Mouse (Mus musculus): ENCODE measurements around the gene Ccdc88a. TPM values are rescaled to one million over a fixed set of nuclear protein-coding genes. Genes with fewer than 3 reads are reported as not detected.

The Ccdc88a gene
- polyA plus RNA-seq, 1 experiment from 2014 or later: 20.9 TPM

GRCm38 (mm10) chr11:29400374-29400773 lies 26.9 kb downstream of the Ccdc88a start:
- Histone ChIP-seq H3K27me3 (replicated peaks; ENCODE audit: control insufficient read depth, insufficient read depth, low read length) (no peaks in the 10 kb centered on the region), H3K27ac (ENCODE audit: low read depth) (no peak overlapping the region), H3K4me3 (ENCODE audit: low read depth, low read length) (no peak overlapping the region), H3K9ac (ENCODE audit: low read length) (no peak overlapping the region), H3K36me3 (ENCODE audit: control insufficient read depth, insufficient read depth, low read length) (no peaks in the 10 kb centered on the region), H3K4me1 (replicated peaks; ENCODE audit: control insufficient read depth, insufficient read depth, low read length) (no peaks in the 10 kb centered on the region), H3K9me3 (ENCODE audit: control insufficient read depth, low read length) (no peaks in the 10 kb centered on the region), H3K4me2 (ENCODE audit: low read length) (no peak overlapping the region)
- DNase-seq (ENCODE audit: low spot score) (no peak), ATAC-seq (replicated peaks; ENCODE audit: low FRiP score, low TSS enrichment, low read depth) (no peak)
- WGBS: 79% methylated on average over 2 of the region's 2 CpGs

- H3K36me3 ChIP-seq (ENCODE audit: control insufficient read depth, insufficient read depth, low read length): no peaks in the 10 kb centered on the region
- no peak overlapping the region for H3K27ac ChIP-seq (ENCODE audit: low read depth)
- no peak overlapping the region for H3K4me3 ChIP-seq (ENCODE audit: low read depth, low read length)
- H3K27me3 ChIP-seq (replicated peaks; ENCODE audit: control insufficient read depth, insufficient read depth, low read length): no peaks in the 10 kb centered on the region
- H3K4me2 ChIP-seq (ENCODE audit: low read length): no peak overlapping the region
- no peak overlapping the region for H3K9ac ChIP-seq (ENCODE audit: low read length)
- H3K9me3 ChIP-seq (ENCODE audit: control insufficient read depth, low read length): no peaks in the 10 kb centered on the region
- no peak for DNase-seq (ENCODE audit: low spot score)
- no peaks in the 10 kb centered on the region for H3K4me1 ChIP-seq (replicated peaks; ENCODE audit: control insufficient read depth, insufficient read depth, low read length)
- ATAC-seq (replicated peaks; ENCODE audit: low FRiP score, low TSS enrichment, low read depth): no peak
Measured at GRCm38 (mm10) chr11:29406292-29406691, 32.8 kb downstream of the Ccdc88a start.

GRCm38 (mm10) chr11:29423496-29423895 lies 50.0 kb downstream of the Ccdc88a start:
- no peaks in the 10 kb centered on the region for H3K4me1 ChIP-seq (replicated peaks; ENCODE audit: control insufficient read depth, insufficient read depth, low read length)
- no peak overlapping the region for H3K9ac ChIP-seq (ENCODE audit: low read length)
- H3K4me2 ChIP-seq (ENCODE audit: low read length): no peak overlapping the region
- H3K4me3 ChIP-seq (ENCODE audit: low read depth, low read length): no peak overlapping the region
- peaks cover 3% of the 10 kb centered on the region; the same call in 1 of the 2 replicates for H3K36me3 ChIP-seq (ENCODE audit: control insufficient read depth, insufficient read depth, low read length)
- H3K9me3 ChIP-seq (ENCODE audit: control insufficient read depth, low read length): no peaks in the 10 kb centered on the region
- WGBS: over 99% methylated on average over 3 of the region's 3 CpGs
- DNase-seq (ENCODE audit: low spot score) (no peak), ATAC-seq (replicated peaks; ENCODE audit: low FRiP score, low TSS enrichment, low read depth) (no peak)
- H3K27ac ChIP-seq (ENCODE audit: low read depth): no peak overlapping the region
- no peaks in the 10 kb centered on the region for H3K27me3 ChIP-seq (replicated peaks; ENCODE audit: control insufficient read depth, insufficient read depth, low read length)

- H3K9me3 ChIP-seq (ENCODE audit: control insufficient read depth, low read length): no peaks in the 10 kb centered on the region
- H3K27ac ChIP-seq (ENCODE audit: low read depth): no peak overlapping the region
- H3K4me1 ChIP-seq (replicated peaks; ENCODE audit: control insufficient read depth, insufficient read depth, low read length): no peaks in the 10 kb centered on the region
- ATAC-seq (replicated peaks; ENCODE audit: low FRiP score, low TSS enrichment, low read depth) (no peak), DNase-seq (ENCODE audit: low spot score) (no peak)
- no peak overlapping the region for H3K9ac ChIP-seq (ENCODE audit: low read length)
- H3K36me3 ChIP-seq (ENCODE audit: control insufficient read depth, insufficient read depth, low read length): peaks cover 22% of the 10 kb centered on the region; the same call in 1 of the 2 replicates
- WGBS: 87% methylated on average over 3 of the region's 3 CpGs
- no peak overlapping the region for H3K4me3 ChIP-seq (ENCODE audit: low read depth, low read length)
- no peaks in the 10 kb centered on the region for H3K27me3 ChIP-seq (replicated peaks; ENCODE audit: control insufficient read depth, insufficient read depth, low read length)
- no peak overlapping the region for H3K4me2 ChIP-seq (ENCODE audit: low read length)
Measured at GRCm38 (mm10) chr11:29428774-29429173, 55.3 kb downstream of the Ccdc88a start.

- DNase-seq (ENCODE audit: low spot score): no peak
- no peak overlapping the region for H3K27ac ChIP-seq (ENCODE audit: low read depth)
- H3K36me3 ChIP-seq (ENCODE audit: control insufficient read depth, insufficient read depth, low read length): peaks cover 22% of the 10 kb centered on the region; the same call in 1 of the 2 replicates
- WGBS: 95% methylated on average over 1 of the region's 1 CpGs
- no peak for ATAC-seq (replicated peaks; ENCODE audit: low FRiP score, low TSS enrichment, low read depth)
- H3K9ac ChIP-seq (ENCODE audit: low read length): no peak overlapping the region
- no peaks in the 10 kb centered on the region for H3K27me3 ChIP-seq (replicated peaks; ENCODE audit: control insufficient read depth, insufficient read depth, low read length)
- H3K4me3 ChIP-seq (ENCODE audit: low read depth, low read length): no peak overlapping the region
- H3K4me1 ChIP-seq (replicated peaks; ENCODE audit: control insufficient read depth, insufficient read depth, low read length): no peaks in the 10 kb centered on the region
- no peak overlapping the region for H3K4me2 ChIP-seq (ENCODE audit: low read length)
- no peaks in the 10 kb centered on the region for H3K9me3 ChIP-seq (ENCODE audit: control insufficient read depth, low read length)
Measured at GRCm38 (mm10) chr11:29431011-29431410, 57.6 kb downstream of the Ccdc88a start.

- 86% methylated on average over 2 of the region's 2 CpGs for WGBS
Measured at GRCm38 (mm10) chr11:29448741-29449140, 75.3 kb downstream of the Ccdc88a start.

GRCm38 (mm10) chr11:29474676-29475075 lies 101.2 kb downstream of the Ccdc88a start:
- Histone ChIP-seq H3K9me3 (ENCODE audit: control insufficient read depth, low read length) (no peaks in the 10 kb centered on the region), H3K4me1 (replicated peaks; ENCODE audit: control insufficient read depth, insufficient read depth, low read length) (no peaks in the 10 kb centered on the region), H3K36me3 (ENCODE audit: control insufficient read depth, insufficient read depth, low read length) (peaks cover 20% of the 10 kb centered on the region; the same call in 1 of the 2 replicates), H3K4me3 (ENCODE audit: low read depth, low read length) (no peak overlapping the region), H3K4me2 (ENCODE audit: low read length) (no peak overlapping the region), H3K27ac (ENCODE audit: low read depth) (no peak overlapping the region), H3K9ac (ENCODE audit: low read length) (no peak overlapping the region), H3K27me3 (replicated peaks; ENCODE audit: control insufficient read depth, insufficient read depth, low read length) (no peaks in the 10 kb centered on the region)
- ATAC-seq (replicated peaks; ENCODE audit: low FRiP score, low TSS enrichment, low read depth): no peak
- DNase-seq (ENCODE audit: low spot score): no peak

More at GRCm38 (mm10) chr11:29448741-29449140, 75.3 kb downstream of the Ccdc88a start:
- Histone ChIP-seq H3K9ac (ENCODE audit: low read length) (no peak overlapping the region), H3K4me2 (ENCODE audit: low read length) (no peak overlapping the region), H3K9me3 (ENCODE audit: control insufficient read depth, low read length) (no peaks in the 10 kb centered on the region), H3K4me3 (ENCODE audit: low read depth, low read length) (no peak overlapping the region), H3K27ac (ENCODE audit: low read depth) (no peak overlapping the region), H3K36me3 (ENCODE audit: control insufficient read depth, insufficient read depth, low read length) (peaks cover 10% of the 10 kb centered on the region; the same call in 1 of the 2 replicates), H3K4me1 (replicated peaks; ENCODE audit: control insufficient read depth, insufficient read depth, low read length) (no peaks in the 10 kb centered on the region), H3K27me3 (replicated peaks; ENCODE audit: control insufficient read depth, insufficient read depth, low read length) (no peaks in the 10 kb centered on the region)
- DNase-seq (ENCODE audit: low spot score): no peak
- no peak for ATAC-seq (replicated peaks; ENCODE audit: low FRiP score, low TSS enrichment, low read depth)

GRCm38 (mm10) chr11:29493135-29493534 lies 119.7 kb downstream of the Ccdc88a start:
- no peak for ATAC-seq (replicated peaks; ENCODE audit: low FRiP score, low TSS enrichment, low read depth)

GRCm38 (mm10) chr11:29496962-29497361 lies 123.5 kb downstream of the Ccdc88a start:
- Histone ChIP-seq H3K9ac (ENCODE audit: low read length) (no peak overlapping the region), H3K4me1 (replicated peaks; ENCODE audit: control insufficient read depth, insufficient read depth, low read length) (no peaks in the 10 kb centered on the region), H3K36me3 (ENCODE audit: control insufficient read depth, insufficient read depth, low read length) (peaks cover 25% of the 10 kb centered on the region), H3K4me2 (ENCODE audit: low read length) (no peak overlapping the region), H3K4me3 (ENCODE audit: low read depth, low read length) (no peak overlapping the region), H3K9me3 (ENCODE audit: control insufficient read depth, low read length) (no peaks in the 10 kb centered on the region), H3K27ac (ENCODE audit: low read depth) (no peak overlapping the region), H3K27me3 (replicated peaks; ENCODE audit: control insufficient read depth, insufficient read depth, low read length) (no peaks in the 10 kb centered on the region)
- DNase-seq (ENCODE audit: low spot score) (no peak), ATAC-seq (replicated peaks; ENCODE audit: low FRiP score, low TSS enrichment, low read depth) (no peak)
- 38% methylated on average over 3 of the region's 3 CpGs for WGBS

More at GRCm38 (mm10) chr11:29493135-29493534, 119.7 kb downstream of the Ccdc88a start:
- no peak overlapping the region for H3K27ac ChIP-seq (ENCODE audit: low read depth)
- H3K9ac ChIP-seq (ENCODE audit: low read length): no peak overlapping the region
- no peaks in the 10 kb centered on the region for H3K9me3 ChIP-seq (ENCODE audit: control insufficient read depth, low read length)
- DNase-seq (ENCODE audit: low spot score): no peak
- H3K4me1 ChIP-seq (replicated peaks; ENCODE audit: control insufficient read depth, insufficient read depth, low read length): no peaks in the 10 kb centered on the region
- peaks cover 21% of the 10 kb centered on the region for H3K36me3 ChIP-seq (ENCODE audit: control insufficient read depth, insufficient read depth, low read length)
- no peak overlapping the region for H3K4me3 ChIP-seq (ENCODE audit: low read depth, low read length)
- no peak overlapping the region for H3K4me2 ChIP-seq (ENCODE audit: low read length)
- WGBS: 90% methylated on average over 1 of the region's 1 CpGs
- no peaks in the 10 kb centered on the region for H3K27me3 ChIP-seq (replicated peaks; ENCODE audit: control insufficient read depth, insufficient read depth, low read length)

Measured in intestine, embryonic 14.5 days (tissue).